Mouse (Mus musculus): ENCODE data around the gene Gm11172.

GRCm38 (mm10) chr16:10788271-10788670 lies 24.4 kb upstream of the Gm11172 start, which contains the start of gene Tnp2:
- no peak for TF ChIP-seq CTCF (IDR thresholded peaks at IDR 0.05; ENCODE audit: low read depth)
- no peak for TF ChIP-seq EP300 (IDR thresholded peaks at IDR 0.05; ENCODE audit: low read depth)
